Mouse (Mus musculus) cortical plate, adult 2 months (tissue): ENCODE data around the gene Rasal1.

Experiments used
- CTCF ChIP-seq: fragments of 200-500 bp; IDR thresholded peaks from 2 replicates; pipeline ENCODE4 v1.5.1; 2011; ENCODE audit warnings: mild to moderate bottlenecking, control low read depth, low read length; ENCODE audit not compliant: insufficient read depth; ENCODE audit errors: extremely low read depth
- POLR2A ChIP-seq: fragments of 200-500 bp; IDR thresholded peaks from 2 replicates; pipeline ENCODE4 v1.6.1; 2011; ENCODE audit warnings: mild to moderate bottlenecking, low read length, control low read depth; ENCODE audit not compliant: insufficient read depth; ENCODE audit errors: extremely low read depth

GRCm38 (mm10) chr5:120652915-120653701, 4.5 kb downstream of the Rasal1 start:
- TF ChIP-seq CTCF (no peak), POLR2A (no peak)
